Mouse (Mus musculus) heart, adult 8-10 months (tissue): ENCODE measurements around the gene Nckipsd. TPM values are rescaled to one million over a fixed set of nuclear protein-coding genes. Genes with fewer than 3 reads are reported as not detected.

Experiments used
- DNase-seq: peaks from one replicate; pipeline ENCODE4 v3.0.0; 2022; ENCODE audit warnings: low spot score
- total RNA-seq, 4 experiments: library from RNA; stranded (reverse); gene quantifications; 2 replicates each; pipeline ENCODE4 v1.2.4; 2022

Gene Nckipsd
- 1 to 10 TPM; 7.4 to 9.2 (median 8.0) TPM for total RNA-seq

DNA sequence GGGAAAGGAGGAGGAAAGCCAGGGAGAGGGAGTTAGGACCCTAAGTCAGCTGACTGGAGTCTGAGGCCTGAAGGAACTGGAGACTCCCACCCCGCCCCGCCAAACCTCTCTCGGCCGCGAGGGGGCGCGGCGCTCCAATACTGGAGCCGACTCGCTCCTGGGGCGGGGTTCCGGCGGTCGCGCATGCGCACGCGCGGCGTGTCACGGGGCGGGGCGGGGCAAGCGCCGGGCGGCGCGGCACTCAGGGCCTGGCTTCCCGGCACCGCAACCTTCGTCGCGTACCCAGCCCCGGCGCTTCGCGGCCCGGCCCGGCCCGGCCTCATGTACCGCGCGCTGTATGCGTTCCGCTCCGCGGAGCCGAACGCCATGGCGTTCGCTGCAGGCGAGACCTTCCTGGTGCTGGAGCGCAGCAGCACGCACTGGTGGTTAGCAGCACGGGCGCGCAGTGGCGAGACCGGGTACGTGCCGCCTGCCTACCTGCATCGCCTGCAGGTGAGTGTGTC is at the start of gene Nckipsd:
Gene Nckipsd, plus strand, starts transcription at position 206 of the 503 bp plus-strand sequence.
- DNase-seq = peak; percentile 91

DNA sequence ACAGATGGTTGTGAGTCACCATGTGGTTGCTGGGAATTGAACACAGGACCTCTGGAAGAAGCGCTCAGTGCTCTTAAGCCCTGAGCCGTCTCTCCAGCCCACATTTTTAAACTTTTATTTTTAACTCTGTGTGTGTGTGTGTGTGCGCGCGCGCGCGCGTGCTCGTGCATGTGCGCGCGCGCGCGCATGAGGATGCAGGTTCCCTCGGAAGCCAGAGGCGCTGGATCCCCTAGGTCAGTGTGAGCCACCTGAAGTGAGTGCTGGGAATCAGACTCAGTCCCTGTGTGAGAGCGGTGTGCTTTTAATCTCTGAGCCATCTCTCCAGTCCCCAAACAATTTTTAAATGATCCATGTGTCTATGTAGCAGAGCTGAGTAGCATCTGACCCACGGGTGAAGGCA is 49.0 kb upstream of the Nckipsd start:
- no peak for DNase-seq

DNA sequence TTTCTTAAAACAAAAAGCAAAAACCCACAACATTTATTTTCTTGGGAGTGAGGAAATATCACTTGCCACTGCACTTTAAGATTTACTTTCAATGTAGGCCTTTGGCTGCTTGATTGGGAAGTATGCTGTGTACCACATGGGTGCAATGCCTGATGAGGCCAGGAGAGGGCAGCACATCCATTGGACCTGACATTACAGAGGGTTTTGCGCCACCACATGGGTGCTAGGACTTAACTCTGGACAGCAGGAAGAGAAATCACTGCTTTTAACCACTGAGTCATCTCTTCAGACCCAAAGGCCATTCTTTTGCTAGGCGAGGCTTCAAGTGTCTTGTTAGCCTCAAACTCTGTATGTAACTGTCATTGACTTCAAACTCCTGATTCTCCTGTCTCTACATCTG is 48.4 kb upstream of the Nckipsd start:
- DNase-seq = peak; percentile 7

DNA sequence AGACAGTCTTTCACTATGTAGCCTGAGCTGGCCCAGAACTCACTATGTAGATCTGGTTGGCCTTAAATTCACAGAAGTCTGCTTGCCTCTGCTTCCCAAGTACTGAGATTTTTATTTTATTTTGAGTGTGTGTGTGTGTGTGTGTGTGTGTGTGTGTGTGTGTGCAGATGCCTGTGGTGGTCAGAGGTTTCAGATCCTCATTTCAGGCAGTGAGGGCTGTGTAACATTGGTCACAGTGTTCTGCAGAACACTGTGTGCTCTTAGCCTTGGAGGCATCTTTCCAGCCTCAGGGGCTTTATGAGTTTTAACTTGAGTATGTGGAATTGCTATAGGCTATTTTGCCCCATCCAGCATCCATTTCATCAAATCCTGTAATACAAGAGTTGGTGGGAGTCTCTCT is 46.6 kb upstream of the Nckipsd start:
- DNase-seq = no peak

DNA sequence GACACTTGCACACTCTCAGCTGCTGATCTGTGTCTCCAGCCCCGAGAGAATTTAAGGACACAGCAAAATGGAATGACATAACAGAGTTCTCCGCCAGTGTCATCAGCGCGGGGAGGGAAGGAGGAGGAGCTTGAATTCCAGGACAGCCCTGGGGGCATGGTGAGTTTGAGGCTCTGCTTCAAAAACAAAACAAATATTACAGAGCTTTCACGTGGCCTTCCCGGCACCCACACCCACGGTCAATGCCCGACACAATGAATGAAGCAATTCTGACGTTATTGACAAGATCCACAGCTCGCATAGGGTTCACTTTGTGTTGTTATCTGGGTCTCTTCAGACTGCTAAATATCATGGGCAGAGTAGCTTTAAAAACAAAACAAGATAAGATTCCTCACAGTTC is 43.2 kb upstream of the Nckipsd start:
- no peak for DNase-seq

DNA sequence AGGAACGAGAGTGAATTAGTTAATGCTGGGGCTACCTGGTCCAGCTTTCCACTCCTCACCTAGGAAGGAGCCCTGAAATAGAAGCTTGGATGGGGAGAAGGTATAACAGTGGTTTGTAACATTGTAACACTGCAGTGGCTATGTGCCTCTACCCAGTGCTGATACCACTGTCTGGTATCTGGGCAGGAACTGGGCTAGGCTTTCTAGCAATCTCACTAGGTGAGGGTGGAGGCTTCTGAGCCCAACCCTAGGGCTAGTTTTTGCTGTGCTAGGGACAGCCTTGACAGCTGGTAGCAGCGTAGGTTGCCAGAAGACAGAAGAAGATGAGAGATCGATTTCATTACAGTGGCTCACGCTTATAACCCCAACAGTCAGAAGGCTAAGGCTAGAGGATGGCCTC is 31.6 kb upstream of the Nckipsd start:
- DNase-seq = no peak

DNA sequence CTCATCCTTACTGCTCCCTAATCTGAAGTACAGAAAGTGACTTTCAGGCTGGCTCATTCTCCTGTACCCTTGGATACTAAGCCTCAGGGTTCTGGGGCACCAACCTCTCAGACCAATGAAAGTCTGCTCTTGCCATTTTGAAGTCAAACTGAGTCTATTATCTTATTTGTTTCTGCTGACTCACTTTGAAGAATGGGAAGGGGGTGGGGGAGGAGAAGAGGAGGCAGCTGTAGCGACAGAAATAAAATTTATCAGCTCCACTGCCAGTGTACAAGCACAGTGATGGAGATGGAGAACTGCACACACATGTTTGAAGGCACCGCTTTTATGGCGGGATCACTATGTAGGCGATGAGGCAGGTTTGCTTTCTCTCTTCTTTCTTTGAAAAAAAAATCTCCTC is 30.9 kb upstream of the Nckipsd start:
- no peak for DNase-seq

DNA sequence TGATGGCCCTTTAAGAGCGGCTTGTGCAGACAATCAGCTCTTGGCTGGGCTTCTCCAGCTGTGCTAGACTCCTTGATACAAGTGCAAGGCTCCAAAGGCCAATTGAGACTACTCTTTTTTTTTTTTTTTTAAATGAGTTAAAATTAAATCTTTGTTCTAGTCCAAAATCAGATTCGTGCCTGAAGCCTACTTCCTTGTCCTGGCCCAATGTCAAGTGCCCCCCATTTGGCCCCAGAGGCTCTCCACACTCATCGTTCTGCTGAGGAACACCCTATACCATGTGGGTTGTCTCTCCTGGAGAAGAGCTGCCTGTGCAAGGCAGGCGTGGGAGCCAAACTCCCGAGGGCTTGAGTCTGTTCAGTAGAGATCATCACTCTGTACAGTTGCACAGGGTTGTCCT is 27.2 kb upstream of the Nckipsd start:
- no peak for DNase-seq

DNA sequence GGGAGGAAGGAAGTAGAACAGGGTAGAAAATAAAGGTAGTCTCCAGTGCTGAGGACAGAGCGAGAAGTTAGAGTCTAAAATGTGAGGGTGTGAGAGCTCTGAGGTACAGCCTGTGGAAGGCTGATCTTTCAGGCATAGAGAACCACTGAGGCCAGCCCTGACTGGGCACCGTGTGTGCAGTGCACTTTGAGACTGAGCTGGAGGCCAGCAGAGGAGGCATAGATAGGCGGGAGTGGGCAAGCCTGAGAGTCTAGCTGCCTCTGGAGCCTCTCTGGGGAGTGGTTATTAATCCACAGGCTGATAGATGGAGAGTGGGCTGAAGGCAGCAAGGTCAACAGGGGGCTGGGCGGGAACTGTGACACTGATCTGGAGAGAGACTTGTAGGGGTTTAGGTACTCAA is 26.3 kb upstream of the Nckipsd start:
- DNase-seq = no peak

DNA sequence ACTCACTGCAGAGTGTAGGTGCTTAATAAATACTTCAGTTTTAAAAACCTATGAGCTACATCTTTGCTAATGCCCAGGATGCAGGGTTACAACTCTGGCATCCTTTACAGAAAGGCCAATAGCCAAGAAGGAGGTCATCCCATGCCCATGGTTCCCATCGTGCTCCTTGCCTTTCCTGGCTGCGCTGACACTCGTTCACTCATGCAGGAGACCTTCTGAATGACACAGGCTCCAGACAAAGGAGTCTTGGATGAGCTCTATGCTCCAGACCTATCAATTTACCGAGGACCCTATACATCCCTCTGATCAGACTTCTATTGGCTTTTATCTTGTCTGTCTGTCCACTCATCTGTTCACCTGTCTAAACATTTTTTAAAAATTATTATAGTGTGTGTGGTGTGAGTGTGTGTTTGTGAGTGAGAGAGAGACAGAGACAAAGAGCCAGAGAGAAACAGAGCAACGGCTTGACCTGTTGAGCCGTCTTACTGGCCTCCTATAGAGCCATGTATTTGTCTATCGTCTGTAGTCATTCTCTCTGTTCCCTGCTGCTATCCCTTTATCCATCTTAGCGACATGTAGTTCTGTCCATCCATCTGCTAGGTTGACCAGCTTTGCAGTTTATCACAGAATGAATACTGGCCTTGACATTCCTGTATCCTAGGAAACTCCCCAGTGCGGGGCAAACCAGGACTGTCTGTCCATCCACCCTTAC is 25.2 kb upstream of the Nckipsd start:
- DNase-seq = no peak

DNA sequence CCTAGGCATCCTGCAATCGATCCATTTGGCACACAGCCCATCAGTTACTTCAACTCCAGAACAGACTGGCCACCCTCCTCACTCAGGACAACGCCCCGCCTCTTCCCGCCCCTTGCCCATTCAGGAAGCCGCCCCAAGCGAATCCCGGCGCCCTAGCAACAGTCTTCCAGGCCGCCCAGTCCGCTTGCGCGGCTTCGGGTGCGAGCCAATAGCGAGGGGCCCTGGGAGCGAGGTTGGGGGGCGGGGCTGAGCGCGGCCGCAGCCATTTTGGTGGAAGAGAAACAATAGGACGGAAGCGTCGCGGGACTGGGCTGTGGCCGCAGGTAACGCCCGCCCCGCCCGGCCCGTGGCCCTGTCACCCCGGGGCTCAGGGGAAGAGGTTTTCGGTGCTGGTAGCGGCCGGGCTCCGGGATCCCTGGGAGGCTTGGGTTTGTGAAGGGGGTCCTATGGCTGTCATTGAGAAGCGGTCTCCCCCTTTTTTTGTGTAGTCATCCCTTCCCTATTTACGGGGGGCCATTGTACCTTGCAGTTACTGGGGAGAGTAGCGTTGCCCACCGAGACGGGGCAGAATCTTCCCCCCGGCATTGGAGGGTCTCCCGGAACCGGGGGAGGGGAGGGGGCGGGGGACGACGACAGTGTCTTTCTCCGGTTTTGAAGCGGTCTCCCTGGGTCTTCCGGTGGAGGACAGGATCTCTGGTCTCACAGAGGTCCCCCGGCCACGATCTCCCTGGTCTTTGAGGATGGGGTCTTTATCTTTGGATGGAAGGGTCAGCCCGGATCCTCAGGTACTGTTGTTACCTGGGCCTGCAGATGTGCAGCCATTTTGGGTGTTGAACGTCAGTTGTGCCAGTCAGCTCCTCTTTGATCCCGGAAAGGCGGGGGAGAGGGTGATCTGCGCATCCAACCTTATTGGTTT is 24.4 kb upstream of the Nckipsd start, which contains the start of gene Ip6k2:
Gene Ip6k2, plus strand, starts transcription at position 249 of the 916 bp plus-strand sequence.
- peak; percentile 94 for DNase-seq

DNA sequence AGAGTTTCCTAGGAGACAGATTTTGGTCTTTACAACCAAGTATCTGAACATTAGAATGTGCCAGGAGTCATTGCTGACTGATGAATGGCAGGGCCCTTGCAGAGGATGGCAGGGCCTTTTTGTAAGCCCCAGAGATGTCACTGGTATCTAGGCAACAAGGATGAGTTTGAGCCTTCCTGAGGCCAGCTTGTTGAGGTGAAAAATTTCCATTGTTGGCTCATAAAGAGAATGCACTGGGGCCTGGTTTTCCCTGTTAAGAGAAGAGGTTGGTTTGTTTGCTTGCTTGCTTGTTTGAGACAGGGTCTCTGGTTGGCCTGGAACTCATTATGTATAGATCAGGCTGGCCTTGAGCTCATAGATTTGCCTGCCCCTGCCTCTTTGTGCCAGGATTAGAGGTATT is 22.8 kb upstream of the Nckipsd start:
- DNase-seq = no peak

DNA sequence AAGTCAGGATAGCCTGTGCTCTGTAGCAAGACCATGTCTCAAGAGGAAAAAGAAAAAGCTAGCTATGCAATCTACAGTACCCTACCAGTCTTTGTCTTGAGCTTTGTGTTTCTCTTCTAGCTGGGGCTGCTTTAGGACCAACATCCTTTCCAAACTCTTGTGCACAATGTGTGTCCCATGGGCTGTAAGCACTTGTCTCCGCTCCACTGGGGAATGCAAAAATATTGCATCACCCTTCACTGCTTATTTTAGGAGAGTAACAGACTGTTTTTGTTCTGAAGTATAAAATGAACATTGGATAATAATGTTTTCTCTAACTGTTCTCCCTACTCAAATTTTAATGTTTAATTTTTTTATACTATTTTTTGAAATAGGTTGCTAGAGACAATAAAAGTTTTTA is 21.7 kb upstream of the Nckipsd start:
- no peak for DNase-seq

DNA sequence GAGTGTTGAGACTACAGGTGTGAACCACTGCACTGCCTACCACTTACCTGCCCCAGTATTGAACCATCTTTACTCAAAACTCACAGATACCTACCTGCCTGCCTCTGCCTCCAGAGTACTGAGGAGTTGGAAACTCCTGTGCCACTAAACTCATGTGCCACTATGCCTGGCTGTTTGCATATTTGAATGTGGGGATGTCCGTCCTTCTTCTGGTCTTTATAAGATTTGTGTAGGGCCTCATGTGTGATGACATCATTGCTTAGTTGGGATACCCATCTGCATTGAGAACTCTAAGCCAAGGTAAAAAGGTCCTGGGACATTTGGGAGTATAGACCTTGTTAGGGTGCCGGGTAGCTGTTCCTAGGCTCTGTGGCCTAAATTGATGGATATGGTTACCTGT is 21.1 kb upstream of the Nckipsd start:
- DNase-seq = no peak

DNA sequence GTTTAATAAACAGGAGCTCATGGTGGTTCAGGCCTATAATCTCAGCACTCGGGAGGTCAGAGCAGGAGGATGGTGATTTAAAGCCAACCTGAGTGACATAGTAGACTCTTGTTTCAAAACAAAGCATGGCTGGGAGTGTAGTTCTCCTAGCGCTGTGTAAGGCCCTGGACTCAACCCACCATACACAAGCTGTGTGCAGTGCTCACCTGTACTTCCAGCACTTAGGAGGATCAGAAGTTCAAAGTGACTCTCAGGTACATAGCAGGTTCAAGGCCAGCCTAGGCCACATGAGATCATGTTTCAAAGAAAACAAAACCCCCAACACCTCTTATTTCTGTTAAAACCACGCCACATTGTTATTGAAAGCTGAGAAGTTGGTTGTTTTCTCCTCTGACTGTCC is 19.5 kb upstream of the Nckipsd start:
- DNase-seq = no peak

DNA sequence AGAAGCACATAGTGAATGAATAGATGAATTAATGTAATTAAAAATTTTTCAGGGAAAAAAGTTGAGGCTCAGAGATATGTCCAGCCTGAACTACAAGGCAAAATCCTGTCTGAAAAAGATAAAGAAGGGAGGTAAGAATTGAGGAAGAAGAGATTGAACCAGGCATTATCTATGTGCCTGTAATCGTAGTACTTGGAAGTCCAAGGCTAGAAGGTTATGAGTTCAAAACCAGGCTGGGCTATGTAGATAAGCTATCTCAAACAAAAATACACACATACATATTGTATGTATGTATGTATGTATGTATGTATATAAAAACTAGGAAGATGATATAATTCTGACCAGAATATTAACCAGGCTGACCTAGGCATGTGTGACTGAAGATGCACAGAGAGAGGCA is 15.9 kb upstream of the Nckipsd start:
- DNase-seq = no peak

DNA sequence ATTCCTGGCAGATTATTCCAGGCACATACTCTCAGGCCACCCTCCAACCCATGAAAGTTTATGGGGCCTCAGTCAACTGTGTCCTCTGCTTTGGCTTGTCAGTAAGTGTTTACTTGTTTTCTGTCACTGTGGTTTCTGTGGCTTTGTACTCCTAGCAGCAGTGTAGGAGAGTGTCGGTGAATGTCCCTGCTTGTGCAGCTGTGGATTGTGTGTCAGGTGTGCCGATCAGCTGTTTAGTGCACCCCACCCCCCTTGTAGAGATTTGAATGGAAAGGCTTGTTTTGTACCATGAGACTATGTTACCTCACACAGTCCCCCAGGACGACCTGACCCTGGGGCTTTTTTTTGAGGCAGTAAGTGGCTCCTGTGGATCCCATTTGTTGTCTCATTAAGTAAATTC is 15.4 kb upstream of the Nckipsd start:
- no peak for DNase-seq

DNA sequence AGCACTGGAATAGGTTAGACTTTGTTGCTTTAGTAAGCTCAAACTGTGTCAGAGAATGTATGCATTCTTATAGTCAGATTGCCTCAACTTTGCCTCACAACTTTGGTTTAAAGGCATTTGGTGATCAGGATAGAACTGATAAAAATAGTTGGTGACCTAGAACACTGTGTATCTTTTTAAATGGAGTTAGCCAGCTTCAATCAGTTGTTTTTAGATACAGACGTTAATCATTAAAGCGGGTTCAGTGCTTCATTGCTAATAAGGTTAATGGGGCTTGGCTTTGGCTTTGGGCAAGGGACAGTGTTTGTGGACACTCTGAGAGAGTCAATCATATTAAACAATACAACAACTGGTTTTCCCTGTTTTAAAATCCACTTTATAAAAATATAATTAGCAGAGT is 12.9 kb upstream of the Nckipsd start:
- DNase-seq = no peak

DNA sequence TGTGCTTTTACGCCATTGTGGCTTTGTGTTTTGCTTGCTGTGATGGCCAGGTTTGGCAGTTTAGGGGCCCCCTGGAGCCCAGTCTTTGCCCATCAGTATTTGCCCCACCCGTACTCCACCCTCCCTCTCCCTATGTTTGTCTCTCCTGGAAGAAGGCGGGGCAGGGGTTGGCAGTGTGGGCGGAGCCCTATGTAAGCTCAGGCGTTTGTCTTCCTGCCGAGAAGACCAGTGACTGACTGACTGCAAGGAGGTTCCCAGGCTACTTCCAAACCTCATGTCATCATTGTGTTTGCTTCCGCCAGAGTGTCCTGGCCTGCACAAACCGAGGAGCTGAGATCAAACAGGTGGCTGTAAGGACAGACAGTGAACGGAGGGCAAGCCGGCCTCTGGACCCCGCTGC is 12.4 kb upstream of the Nckipsd start:
- DNase-seq = peak; percentile 41

DNA sequence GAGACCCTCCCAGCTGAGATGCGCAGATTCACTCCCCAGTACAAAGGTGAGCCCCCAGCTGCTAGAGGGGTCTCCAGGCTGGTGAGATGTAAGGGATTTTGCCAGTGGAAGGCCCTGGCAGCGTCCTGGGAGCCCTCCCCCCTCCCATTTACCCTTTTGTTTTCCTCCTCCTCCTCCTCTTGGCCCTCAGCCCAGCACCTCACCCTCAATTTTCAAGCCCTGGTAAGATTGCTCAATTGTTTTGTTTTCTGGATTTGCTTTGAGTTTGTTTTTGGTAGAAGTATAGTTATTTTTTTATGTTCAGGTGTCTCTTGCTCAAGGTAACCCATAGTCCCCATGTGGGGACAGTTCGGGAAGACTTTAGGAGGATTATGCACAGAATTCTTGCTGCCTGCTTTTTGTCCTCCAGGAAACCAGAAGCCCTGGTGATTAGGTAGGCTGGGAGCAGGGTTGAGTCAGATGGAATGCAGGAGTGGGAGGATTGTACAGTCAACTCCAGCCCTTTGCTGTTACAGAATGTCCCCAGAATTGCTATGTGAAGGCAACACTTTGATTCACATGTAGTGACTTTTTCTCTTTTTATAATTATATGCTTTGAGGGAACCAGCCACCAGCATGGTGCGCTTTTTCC is 11.7 kb upstream of the Nckipsd start:
- no peak for DNase-seq

DNA sequence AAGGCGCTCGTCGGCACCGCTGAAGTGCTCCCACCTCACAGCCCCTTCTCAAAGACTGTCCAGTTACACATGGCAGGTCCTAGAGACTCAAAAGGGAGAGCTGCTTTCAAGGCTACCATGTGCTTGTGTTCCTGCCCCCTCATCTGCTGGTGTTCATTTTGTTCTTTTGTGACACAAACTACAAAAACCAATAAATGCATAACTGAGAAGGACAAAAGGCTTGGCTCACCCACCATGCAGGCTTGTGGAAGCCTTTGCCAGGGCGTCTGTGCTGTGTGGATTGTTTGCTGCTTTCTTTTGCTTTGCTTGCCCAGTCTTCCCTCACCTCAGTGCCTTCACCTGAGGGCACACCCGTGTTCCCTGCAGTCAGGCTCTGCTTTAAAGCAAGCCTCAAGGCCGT is 10.7 kb upstream of the Nckipsd start:
- DNase-seq = no peak

DNA sequence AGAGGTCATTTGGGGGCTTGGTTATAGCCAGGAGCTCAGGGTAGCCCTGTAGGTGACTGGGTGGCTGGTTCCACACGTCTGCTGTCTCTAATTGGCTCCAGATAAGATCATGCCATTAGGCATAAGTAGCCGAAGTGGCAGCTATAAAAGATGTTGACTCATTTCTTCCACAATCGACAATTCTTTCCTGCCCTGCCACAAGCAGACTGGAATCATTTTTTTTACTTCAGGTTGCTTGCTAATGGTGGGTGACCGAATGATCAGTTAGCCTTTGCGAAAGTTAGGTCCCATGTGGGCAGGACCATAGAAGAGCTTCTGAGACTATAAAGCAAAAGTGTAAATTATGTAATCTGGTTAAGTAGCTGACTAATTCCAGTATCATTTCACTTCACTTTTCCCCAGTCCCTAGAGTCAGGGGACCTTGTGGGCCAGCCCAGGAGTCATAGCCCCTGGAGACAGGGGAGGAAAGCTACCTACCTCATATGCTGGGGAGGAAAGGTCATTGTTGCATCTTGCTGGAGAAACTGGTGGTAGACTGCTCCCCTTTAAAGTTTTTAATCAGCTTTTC is 9.6 kb upstream of the Nckipsd start:
- DNase-seq = no peak
